Mouse (Mus musculus): Measurements from ENCODE around the gene Glp2r. TPM values are rescaled to one million over a fixed set of nuclear protein-coding genes. Genes with fewer than 3 reads are reported as not detected.
A peak's percentile ranks its signal among the peaks of the same experiment; 100 is the strongest.

The Glp2r gene
- total RNA-seq, 2 experiments from 2014 or later, result 0.30 to 0.34 TPM

DNA sequence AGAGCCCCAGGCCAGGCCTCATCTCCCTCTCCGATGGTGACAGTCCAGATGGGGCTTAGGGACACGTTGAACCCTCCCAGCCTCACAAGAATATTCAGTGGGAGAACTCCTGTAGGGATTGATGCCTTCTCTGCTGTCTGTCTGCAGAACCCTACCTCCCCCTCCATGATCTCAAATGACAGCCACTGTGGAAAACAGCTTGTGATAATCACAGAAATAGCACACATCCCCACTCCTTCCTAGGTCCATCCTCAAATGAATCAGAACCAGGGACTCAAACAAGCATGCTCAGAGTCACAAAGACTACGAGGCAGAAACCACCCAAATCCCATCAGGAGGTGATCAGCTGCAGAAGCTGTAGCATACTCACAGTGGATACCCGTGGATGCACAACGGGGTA is 104.8 kb downstream of the Glp2r start:
- intact Hi-C loops (cut with DNase I), result no loop called here

DNA sequence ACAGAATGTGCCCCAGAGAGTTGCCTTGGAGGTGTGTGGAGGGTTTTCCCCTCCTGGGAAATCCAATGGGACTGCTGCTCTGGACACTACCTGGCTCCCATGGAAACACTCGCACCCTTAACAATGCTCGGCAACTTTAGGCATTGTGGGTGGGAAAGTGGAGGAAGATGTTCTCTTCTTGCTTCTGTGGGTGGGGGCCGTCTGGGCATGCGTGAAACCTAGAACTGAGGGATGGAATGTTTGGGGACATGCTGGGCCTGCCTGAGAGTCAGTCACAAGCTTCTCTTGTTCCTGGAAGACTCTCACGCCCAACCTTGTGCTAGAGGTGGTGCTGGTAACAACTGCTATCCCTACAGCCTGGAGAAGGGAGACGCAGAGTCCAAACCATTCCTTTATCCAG is 106.0 kb downstream of the Glp2r start:
- no peak for DNase-seq
- intact Hi-C loops (cut with DNase I), result no loop called here

More for the DNA sequence above, 104.8 kb downstream of the Glp2r start:
- DNase-seq, result no peak

DNA sequence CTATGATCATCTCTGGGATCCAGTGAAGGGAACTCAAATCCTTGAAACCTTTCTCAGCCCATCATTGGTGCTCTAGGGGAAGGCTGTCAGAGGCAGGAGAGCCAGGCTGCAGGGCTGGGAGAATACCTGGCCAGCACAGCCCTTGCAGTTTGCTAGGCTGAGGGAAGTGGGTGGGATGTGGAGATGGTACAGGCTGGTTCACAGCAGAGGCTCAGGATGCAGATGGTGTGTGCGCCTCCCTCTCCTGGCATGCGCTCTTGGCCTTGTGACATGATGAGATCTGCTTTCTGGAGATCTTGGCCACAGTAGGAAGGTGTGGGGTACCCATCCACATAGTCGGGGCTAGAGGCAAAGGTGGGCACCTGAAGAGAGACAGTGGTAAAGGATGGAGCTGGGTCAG is 106.7 kb downstream of the Glp2r start:
- intact Hi-C loops (cut with DNase I), result no loop called here
- peak; percentile 63 for DNase-seq

DNA sequence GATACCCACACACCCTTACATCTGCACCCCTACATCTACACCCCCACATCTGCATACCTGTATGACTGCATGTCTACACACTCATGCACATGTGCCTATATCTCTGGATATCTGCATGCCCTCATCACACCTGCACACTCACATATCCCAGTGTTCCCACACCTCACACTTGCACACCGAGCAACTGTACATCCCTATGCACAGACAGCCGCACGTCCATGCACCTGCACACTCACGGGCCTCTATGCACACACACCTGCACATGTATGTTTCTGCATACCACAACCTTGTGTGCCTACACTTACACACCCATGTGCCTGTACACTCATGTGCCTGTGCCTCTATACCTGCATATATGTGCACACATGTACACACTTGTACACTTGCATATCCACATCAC is 107.5 kb downstream of the Glp2r start:
- intact Hi-C loops (cut with DNase I), result no loop called here
- DNase-seq, result no peak

DNA sequence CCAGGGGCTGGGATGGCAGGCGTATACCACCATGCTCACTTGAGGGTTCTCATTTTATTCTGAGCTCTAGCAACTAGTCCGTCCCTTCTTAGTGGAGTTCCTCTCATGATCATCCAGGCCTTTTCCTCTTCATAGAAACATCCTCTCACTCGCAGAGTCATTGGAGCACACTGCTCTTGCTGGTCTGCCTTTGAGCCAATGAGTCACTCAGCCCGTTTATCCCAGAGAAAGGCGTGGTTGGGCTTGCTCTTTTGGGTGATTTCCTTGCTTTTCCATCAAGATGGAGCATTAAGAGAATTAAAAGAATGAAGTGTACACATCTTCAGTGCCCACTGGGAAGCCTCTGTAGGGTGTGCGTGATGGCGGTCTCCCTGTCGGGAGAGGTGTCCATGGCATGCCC is 109.5 kb downstream of the Glp2r start:
- intact Hi-C loops (cut with DNase I), result no loop called here
- DNase-seq, result no peak

DNA sequence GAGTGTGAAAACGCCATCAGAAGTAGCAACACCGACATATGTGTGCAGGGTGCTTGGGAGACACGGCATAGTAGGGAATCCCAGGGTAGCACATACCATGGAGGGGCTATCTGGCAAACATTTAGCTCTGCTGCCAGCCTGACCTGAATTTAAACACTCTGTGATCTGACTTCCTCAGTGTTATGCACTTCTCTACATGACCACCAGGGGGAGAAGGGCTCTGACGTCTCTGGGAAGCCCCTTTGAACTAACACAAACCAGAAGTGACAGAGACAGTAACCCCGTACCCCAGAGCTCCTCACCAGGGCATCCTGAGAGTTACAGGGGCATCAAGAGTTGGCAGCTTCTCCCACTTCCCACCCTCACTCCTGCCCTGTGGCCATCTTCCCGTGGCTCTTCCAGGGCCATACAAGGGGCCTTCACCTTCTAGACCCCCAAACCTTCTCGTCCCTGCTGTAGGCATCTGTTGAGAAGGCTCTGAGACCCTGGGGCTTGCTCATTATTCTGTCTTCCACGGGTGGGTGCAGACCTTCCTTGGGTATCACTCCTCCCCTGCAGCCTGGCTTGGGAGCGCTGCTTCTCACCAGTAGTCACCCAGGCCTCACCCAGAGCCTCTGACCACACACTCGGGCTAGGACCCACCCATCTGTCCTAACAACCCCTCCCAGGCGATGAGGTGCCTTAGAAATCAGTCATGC is 113.1 kb downstream of the Glp2r start:
- intact Hi-C loops (cut with DNase I), result no loop called here
- peak; percentile 56 for DNase-seq

DNA sequence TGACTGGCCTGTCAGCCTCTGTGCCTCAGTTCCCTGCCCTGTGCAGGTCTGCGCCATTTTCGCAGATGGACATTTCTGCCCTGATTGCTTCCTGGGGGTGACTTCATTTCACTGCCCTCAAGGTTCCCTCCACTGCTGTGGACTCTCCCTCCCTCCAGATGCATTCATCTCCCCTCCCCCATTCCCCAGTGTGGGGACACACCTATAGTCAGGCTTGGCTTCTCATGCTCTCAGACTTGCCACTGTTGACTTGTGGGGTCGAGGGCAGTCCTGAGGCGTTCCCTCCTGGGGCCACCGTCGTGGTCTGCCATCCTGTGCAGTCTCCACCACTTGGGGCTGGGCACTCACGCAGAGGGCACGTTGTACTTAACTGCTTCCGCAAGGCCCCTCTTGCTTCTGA is 114.1 kb downstream of the Glp2r start:
- intact Hi-C loops (cut with DNase I), result no loop called here
- DNase-seq, result no peak

DNA sequence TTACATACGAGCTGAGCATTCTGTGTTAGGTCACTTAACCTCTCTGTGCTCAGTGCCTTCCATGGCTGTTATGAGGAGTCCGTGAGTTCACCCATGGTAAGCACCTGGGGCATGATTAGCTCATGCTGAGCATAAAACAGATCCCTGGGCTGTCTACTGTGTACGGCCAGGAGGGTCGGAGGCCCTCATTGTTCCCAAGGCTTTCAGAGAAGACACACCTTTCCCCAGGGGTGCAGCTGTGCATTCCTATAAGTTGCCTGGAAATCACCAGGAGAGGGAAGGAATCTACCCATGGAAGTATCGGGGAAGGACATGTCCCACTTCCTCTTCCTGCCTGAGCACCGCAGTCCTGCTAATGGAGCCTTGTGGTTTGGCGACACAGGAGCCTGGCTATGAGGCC is 114.6 kb downstream of the Glp2r start:
- intact Hi-C loops (cut with DNase I), result no loop called here
- no peak for DNase-seq

DNA sequence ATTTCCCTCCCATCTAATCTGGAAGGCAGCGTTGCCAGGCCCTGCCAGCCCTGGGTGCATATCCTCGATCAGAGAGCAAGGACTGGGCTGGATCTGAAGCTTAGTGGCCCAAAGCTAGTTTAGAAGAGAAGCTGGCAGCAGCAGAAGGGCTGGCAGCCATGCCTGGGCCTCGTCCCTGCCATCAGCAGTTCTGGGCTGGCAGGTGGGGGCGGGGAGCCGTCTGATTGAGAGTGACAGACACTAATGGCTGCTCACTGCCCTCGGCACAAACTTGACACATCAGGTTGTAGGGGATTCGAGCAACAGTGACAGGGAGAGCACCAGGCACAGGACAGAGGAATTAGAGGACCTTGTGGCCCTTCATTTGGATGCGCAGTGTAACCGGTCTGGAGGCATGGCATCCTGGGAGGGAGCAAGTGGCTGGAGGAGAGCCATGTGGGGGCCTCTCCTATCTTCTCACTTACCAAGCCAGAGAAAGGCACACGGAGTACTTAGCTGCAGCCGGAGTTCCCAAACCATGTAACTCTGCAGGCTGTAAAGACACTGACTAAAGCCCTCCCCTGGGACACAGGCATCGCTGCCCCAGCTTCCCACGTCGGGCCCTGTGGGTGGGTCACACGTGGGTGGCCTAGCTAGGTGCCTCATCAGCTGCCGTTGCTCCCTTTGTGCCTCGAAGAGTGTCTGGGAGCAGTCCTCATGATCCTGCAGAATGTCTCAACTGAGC is 115.6 kb downstream of the Glp2r start:
- intact Hi-C loops (cut with DNase I), result no loop called here
- peak; percentile 85 for DNase-seq

DNA sequence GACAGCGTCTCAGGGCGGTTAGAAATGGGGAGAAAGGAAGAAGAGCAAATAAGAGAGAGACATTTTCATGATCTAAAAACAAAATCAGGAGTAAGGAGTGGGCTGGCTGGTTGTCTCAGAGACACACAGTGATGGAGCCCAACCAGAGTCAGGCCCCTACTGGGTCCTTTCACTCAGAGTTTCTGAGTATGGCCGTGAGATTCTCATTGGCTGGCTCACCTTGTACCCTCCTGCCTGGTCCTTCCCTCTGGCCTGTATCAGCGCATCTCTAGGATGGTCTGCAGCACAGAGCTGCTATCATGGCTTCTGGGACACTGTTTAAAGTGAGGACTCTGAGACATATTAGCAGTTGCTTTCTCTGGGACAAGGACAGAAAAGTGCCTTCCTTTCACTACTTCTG is 116.4 kb downstream of the Glp2r start:
- no peak for DNase-seq
- intact Hi-C loops (cut with DNase I), result no loop called here

DNA sequence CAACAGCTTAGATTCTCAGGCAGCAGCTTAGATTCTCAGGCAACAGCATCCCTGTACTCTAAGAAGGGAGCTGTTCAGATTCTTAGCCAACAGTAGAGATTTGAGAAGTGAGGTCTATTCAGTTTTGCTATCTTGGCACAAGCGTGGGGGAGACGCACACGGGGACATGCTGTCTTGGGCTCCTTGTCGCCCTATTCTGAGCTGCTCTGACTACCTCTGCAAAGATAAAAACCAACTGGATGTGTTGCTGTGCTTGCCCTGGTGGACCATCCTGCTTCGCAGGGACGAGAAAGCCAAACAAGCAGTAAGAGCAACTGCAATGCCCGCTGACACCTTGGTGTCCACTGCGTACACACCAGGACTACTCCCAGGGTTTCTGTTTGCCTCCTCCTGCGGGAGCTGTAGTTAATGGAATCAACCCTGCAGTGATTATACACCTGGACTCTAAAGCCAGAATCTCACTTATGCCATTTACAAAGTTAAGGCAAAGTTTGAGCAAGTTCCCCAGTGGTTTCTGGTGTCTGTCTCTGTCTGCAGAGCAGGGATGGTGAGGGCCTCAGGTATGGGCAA is 117.3 kb downstream of the Glp2r start:
- DNase-seq, result no peak
- intact Hi-C loops (cut with DNase I), result no loop called here

DNA sequence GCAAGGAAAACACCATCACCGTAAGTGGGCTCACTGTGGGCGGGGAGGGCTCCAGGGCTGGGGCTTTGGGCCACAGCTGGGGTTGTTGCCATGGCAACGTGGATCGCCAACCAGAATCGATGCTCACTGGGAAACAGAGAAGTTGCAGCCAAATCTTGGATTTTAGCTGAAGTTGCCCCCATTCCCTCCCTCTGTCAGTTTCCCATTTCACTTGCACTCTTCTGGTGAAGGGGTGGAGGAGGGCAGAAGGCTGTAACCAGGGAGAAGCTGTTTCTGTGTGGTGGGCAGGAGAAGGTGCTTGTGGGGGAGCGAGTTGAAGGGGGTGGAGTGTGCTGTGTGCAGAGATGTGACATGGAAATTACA is 118.1 kb downstream of the Glp2r start:
- intact Hi-C loops (cut with DNase I), result no loop called here

DNA sequence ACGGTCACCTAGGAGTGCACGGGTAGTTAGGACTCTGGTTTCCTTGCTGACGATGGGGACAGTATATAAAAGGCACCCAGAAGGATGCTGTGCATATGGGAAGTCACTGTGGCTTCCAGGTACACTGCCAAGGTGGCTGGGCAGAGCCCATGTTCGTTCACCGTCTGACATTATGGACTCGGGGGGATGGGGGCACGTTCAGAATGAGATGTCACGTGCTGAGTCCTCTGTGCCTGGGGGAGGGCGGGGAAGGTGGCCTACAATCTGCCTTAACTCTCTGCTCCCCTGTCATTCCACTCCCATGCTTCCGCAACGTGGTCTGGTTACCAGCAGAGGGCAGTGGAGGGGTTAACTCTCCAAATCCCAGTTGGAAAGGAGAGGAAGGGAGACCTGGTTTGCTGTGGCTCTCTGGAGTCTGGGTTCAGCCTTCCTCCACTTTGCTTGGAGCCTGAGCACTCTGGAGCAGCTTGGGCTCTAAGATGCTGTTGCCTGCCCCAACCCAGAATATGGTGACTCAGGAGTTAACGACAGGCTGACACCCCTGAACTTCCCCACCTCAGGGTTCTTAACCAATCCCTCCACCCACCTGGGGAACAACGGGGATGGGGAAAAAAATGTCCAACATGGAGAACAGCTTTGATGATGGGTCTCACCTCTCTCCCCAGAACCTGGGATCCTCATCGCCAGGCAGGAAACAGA is 118.6 kb downstream of the Glp2r start:
- intact Hi-C loops (cut with DNase I), result no loop called here
- peak; percentile 73 for DNase-seq

More for the DNA sequence above, 118.1 kb downstream of the Glp2r start:
- DNase-seq, result peak; percentile 62

DNA sequence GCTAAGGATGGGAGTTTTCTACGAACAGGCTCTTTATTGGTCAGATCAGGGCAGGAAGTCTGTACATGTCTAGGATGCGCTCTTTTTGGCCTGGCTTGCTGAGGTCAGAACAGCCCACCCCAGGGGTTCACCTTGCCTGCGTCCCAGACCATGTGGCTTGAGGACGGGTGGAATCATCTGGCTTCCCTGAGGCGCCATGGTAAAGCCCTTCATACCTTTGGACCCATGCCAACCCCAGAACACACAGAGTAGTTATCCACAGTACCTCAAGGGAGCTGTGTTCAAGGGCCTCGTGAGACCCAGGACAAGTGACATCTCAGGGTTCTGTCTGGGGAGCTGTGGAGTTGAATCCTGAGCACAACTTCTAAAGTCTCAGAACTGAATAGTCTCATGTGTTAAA is 119.2 kb downstream of the Glp2r start:
- no peak for DNase-seq
- intact Hi-C loops (cut with DNase I), result no loop called here

DNA sequence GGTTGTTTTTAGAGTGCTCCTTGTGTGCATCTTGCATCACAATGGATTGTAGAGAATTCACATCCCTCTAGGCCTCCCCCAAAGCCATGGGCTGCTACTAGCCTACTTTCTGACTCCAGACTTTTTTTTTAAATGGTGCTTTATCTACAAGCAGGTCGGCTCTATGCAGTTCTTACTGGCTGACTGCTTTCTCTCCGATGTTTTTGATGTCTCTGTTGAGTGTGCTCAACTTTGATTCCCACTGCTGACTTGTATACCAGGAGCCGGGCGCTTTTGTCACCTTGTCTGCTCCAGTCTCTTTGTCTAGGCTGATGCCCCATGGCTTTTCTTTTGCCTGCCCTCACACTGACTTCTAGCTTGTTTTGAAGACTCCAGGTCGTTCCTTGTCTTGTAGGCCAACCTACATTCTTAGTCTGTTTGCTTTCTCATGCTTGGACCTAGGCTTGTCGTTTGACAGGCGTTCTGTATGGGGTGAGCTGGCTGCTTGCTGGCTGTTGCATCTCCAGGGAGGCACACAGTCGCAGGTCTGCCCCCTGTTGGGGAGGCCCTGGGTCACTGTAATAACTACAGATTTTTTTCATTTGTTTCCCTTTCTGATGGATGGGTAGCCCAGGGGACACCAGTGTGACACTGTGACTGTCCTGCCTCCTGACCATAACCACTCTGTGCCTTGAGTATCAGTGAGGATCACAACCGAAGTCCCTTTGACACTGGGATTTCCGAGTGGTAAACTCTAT is 120.8 kb downstream of the Glp2r start:
- intact Hi-C loops (cut with DNase I), result loop anchor here (10.0 kb wide), 1 partner anchor 275 kb away; no protein-coding TSS in a partner anchor

DNA sequence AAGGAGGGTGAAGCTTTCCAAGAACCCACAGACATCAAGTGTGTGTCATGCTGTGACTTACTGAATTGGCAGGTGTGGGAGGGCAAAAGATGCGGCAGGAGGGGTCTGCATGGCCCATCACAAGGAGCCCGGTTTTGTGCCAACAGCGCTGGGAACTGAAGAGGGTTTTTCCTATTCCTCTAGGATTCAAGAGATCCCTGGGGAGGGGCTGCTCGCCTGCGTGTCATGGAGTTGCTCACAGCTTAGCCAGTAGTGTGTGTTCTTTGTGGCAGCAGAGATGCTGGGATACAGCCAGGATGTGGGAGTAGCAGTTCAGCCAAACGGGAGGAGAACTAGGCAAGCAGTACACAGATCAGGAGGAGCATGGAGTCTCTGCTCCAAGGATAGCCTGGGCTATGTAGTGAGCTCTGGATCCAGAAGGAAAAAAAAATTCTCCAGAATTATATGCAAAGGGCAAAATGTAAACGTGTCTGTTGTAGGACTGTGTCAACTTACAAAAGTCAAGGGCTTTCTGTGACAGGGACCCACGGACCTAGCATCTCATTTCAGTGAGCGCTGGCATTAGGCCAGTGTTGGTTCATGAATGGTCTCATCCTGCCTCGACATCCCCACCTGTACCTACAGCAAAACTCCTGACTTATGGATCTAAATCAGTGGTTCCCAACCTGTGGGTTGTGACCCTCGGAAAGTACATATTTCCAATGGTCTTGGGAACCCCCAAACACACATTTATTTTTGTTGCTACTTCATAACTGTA is 122.1 kb downstream of the Glp2r start:
- intact Hi-C loops (cut with DNase I), result loop anchor here (10.0 kb wide), 1 partner anchor 274 kb away; no protein-coding TSS in a partner anchor
- peak; percentile 68 for DNase-seq

More for the DNA sequence above, 120.8 kb downstream of the Glp2r start:
- no peak for DNase-seq

DNA sequence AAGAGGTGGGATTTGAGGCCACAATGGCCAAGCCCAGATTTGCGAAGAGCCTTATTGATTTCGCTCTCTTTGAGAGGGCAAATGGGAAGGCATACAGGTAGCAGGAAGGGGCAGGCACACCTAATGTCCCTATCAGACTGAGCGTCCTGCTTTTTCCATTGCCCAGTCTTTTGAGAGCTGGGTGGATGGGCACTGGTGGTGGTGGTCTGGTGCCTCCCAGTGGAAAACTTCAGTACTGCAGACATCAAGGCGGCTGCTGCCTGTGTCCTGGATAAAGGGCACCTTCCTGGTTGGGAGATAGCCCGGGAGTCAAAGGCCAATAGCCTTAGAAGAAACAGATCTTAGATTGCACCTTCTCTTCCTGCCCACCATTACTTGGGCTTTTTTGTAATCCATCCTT is 123.2 kb downstream of the Glp2r start:
- intact Hi-C loops (cut with DNase I), result loop anchor here (10.0 kb wide), 1 partner anchor 273 kb away; no protein-coding TSS in a partner anchor
- DNase-seq, result peak; percentile 81

DNA sequence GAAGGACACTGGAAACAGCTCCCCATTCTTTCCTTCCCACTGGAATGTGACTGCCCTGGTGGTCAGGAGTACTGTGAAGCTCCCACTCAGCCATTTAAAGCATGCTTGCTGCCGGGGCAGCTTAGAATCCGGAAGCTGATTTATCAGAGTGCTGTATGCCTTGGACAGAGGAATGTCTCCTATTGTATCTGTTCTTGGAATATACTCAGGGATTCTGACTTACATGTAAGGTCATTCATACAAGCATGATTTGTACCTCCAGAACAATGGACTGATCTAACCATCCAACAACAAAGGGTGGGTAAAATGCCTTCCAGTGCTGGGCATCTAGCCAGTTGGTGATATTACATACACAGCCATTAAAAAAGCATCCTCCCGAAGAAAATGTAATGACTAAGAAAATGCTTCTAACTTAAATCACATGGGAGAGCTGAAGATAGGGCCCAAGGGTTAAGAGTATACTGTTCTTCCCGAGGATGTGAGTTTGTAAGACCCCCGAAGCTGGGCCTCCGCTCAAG is 126.3 kb downstream of the Glp2r start:
- intact Hi-C loops (cut with DNase I), result loop anchor here (10.0 kb wide), 1 partner anchor 270 kb away; no protein-coding TSS in a partner anchor
- DNase-seq, result no peak

DNA sequence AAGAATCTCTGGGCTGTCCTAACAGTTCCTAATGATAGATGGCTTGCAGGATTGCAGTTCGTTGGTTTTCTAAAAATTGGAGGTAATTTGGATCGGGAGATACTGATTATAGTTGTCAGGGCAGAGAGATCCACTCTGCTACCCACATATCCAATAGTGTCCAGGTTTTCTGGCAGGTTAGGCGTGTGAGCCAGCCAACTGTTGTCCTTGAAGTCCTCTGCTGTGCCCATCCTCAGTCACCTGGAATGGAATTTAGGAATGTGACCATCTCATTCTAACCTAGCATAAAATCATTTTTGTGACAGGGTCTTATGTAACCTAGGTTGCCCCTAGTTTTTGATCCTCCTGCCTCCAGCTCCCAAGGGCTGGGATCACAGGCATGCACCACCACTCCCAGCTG is 127.5 kb downstream of the Glp2r start:
- intact Hi-C loops (cut with DNase I), result loop anchor here (10.0 kb wide), 1 partner anchor 269 kb away; no protein-coding TSS in a partner anchor
- DNase-seq, result no peak

Measured in left cerebral cortex, postnatal 4 days (tissue).